Mouse (Mus musculus) thymus, adult 2 months (tissue): ENCODE data around the gene Cd2.

Source experiments
- CTCF ChIP-seq: fragments of 200-500 bp; IDR thresholded peaks from 2 replicates; pipeline ENCODE4 v1.5.1; 2012; ENCODE audit warnings: mild to moderate bottlenecking, control low read depth, low read length, moderate library complexity, borderline replicate concordance; ENCODE audit not compliant: control insufficient read depth, poor library complexity, insufficient read depth; ENCODE audit errors: extremely low read depth
- POLR2A ChIP-seq: fragments of 200-500 bp; IDR thresholded peaks from 2 replicates; pipeline ENCODE4 v1.6.1; 2012; ENCODE audit warnings: mild to moderate bottlenecking, low read length, control low read depth, moderate library complexity; ENCODE audit not compliant: control insufficient read depth, poor library complexity, insufficient read depth; ENCODE audit errors: extremely low read depth

DNA sequence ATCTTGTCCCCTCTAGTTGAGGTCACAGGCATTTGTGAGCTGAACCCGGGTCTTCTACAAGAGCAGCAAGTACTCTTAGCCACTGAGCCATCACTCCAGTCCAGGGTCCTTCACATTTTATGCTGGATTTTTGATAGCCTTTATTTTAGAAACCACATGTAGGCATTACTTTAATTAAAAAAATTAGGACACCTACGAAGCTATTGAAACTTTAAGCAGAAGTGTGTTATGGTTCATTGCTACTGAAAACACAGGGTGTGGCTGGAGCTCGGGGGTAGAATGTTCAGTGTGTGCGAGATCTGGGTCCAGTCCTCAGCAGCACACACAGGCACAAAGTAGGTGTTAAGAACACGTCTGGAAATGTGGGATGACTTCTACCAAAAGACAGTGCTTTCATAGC, 59.7 kb downstream of the Cd2 start:
- TF ChIP-seq CTCF (no peak), POLR2A (no peak)
